Mouse (Mus musculus) adrenal gland, adult 2 months (tissue): ENCODE results near the gene Mdm2. TPM values are rescaled to one million over a fixed set of nuclear protein-coding genes. Genes with fewer than 3 reads are reported as not detected.

Source experiments
- DNase-seq: peaks from one replicate; pipeline ENCODE4 v3.0.0; 2021
- polyA plus RNA-seq: library from polyadenylated mRNA; depleted of rRNA; stranded (reverse); fragments of >200 nt; gene quantifications from 2 replicates; pipeline ENCODE4 v1.2.3, GENCODE M21; 2012; rRNA removed
- total RNA-seq, 2 experiments: library from RNA; stranded (reverse); gene quantifications; 2 replicates each; pipeline ENCODE4 v1.2.3; 2021

Gene Mdm2
- total and polyA plus RNA-seq, 3 experiments: 47.0 to 155 (median 55.4) TPM

DNA sequence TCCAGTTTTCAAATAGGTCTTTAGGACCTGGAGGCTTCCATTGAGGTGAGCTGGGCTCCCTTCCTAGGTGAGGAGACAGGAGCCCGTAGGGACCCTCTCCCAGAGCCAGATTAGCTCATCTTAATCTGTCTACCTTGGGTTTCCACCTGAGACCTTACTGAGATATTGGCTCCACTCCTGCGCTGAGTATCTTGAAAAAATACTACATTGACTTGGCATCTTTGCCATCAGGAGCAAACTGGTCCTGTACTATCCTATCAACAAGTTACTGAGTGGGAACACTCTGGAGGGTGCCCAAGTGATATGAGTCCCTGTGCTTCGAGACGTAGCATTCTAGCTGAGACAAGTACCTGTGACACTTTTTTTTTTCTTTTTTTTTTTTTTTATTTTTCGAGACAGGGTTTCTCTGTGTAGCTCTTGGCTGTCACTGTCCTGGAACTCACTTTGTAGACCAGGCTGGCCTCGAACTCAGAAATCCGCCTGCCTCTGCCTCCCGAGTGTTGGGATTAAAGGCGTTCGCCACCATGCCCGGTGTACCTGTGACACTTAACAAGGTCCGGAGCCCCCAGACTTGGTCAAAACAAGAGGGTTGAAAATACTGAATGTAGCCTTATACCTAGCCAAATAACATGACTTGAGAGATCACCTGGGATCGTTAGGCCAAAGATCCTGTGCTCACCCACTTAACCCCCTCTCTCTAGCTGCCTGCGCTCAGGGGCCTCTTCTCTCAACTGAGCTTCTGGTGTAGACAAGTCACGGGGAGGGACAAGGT is 67.9 kb downstream of the Mdm2 start:
- DNase-seq: no peak

- DNase-seq: no peak
These were observed 68.4 kb downstream of the Mdm2 start for GRCm38 (mm10) chr10:117642201-117642450.

- DNase-seq: no peak
These were observed 69.0 kb downstream of the Mdm2 start for GRCm38 (mm10) chr10:117641400-117642200.

DNA sequence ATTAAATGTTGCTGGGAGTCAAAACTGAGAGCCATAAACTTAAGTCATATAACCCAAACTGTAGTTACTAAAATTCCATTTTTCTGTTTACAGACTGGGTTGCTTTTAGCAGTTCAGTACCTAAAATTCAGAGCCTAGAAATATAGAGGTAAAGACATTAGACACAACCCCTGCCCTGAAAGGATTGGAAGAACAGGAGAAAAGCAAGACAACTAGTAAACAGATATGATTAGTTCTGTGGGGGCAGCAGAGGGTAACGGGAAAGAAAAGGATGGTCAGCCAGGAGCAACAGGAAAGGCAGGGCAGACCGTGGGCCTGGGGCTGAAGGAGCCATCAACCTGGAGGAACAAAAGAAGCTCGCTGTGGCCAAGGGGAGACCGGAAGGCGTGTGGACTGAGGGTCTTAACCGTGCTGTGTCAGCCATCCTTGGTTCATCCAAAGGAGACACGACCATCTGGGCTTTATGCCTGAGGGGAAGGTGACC is 69.9 kb downstream of the Mdm2 start:
- no peak for DNase-seq

DNA sequence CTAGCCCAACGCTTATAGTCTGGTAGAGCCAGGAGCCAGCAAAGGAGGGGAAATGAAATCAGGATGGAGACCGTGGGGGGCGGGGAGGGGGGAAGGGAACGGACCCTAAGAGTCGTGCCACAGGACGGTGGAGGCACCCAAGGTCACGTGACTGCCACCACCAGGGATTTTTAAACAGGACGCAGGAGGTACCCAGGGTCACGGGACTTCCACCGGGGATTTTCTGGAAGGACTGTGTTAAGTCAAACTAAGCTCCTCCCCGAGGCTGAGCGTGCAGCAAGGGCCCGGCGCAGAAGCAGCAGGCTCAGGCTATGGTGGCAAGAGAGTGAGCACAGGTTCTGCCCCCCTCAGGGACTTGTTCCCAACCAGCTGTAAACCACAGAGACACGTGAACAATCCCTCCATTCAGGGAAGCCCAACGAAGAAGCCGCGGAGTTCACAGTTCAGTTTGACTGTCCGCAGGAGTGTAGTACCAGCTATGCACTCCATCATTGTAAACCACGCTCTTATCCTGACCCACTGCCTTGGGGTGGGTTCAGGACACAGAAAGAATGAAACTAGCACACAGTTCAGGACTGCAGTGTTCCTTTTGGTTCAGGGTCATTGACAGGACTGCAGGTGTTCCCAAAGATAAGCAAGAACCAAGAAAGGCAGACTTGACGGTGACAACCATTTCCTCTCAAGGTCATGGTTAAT is 70.5 kb downstream of the Mdm2 start:
- peak; percentile 29 for DNase-seq

GRCm38 (mm10) chr10:117639221-117639599 is 71.3 kb downstream of the Mdm2 start:
- no peak for DNase-seq

Other genes with a start within 250 kb of the Mdm2 start
- 10 to 100 TPM; 21.4 to 29.3 TPM for gene Cpm, start 81.3 kb downstream of the Mdm2 start, total RNA-seq
- gene Cpm, start 81.3 kb downstream of the Mdm2 start, polyA plus RNA-seq: 14.6 and 19.2 TPM in 2 replicates
- gene Slc35e3, start 35.6 kb upstream of the Mdm2 start, total RNA-seq: 10 to 100 TPM; 10.4 to 20.4 TPM
- gene Slc35e3, start 35.6 kb upstream of the Mdm2 start, polyA plus RNA-seq: 9.1 and 9.2 TPM in 2 replicates
- 10 to 100 TPM; 14.0 to 14.7 TPM for gene Nup107, start 81.9 kb upstream of the Mdm2 start, total RNA-seq
- gene Nup107, start 81.9 kb upstream of the Mdm2 start, polyA plus RNA-seq: 1.8 and 1.9 TPM in 2 replicates
- 100 to 1,000 TPM; 115 to 119 TPM for gene Rap1b, start 135.3 kb upstream of the Mdm2 start, total RNA-seq
- 7.2 and 9.6 TPM in 2 replicates for gene Rap1b, start 135.3 kb upstream of the Mdm2 start, polyA plus RNA-seq